Mouse (Mus musculus): ENCODE measurements at regions not wholly inside any gene's neighbourhood (a gene's known extent, or its start where the extent isn't known, plus 50 kb on each side); places are given as distances from the start of the nearest gene placed in this dataset.

GRCm38 (mm10) chr3:35260936-35261335 is 493.0 kb upstream of the Atp11b start:
- no peak for TF ChIP-seq CTCF (IDR thresholded peaks at IDR 0.05)
- TF ChIP-seq EP300 (IDR thresholded peaks at IDR 0.05): no peak

Measured in lung, postnatal 0 days (tissue).